7 mouse cellular contexts compared by ENCODE assay signal in the genomic region with DNA sequence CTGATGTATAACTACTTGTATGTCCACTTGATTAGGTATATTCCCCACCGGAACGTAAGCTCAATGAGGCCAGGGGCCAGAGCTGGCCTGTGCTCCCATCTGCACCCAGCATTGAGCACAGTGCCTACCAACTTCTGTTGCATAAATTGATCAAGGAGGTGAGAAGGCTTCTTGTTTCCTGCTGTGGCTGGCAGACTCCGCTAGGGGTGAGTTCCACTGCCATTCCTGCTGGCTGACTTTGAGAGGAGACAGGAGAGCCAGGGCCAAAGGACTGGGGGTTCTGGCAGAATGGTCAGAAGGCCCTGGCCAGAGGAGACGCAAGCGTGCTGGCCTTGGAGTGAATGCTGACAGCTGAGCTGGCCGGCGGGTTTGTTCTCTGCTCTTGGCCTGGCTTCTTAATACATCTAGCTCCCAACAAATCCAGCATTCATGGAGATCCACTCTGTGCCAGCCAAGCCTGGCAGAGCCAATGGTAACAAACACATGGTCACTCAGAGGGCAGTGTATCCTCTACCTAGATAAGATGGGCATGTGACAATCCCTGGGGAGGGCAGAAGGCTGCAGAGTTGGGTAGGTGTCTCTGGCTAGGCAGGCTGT. TPM values are rescaled to one million over a fixed set of nuclear protein-coding genes. Genes with fewer than 3 reads are reported as not detected.
A peak's percentile ranks its signal among the peaks of the same experiment; 100 is the strongest.
DNase-seq lines count a peak whose midpoint lies in the region.

No protein-coding gene starts in this region.

- peak; percentile 89 to 92 for DNase-seq in adrenal gland, adult (ENCODE audit: inconsistent age in 2 of 2, low spot score in 1 of 2)
- peak; percentile 73 for DNase-seq in adrenal gland, postnatal 25 days
- DNase-seq in gastrocnemius, adult 8-10 months (ENCODE audit: low spot score in 2 of 2) = peak; percentile 88 to 91
- peak; percentile 48 to 83 for DNase-seq in layer of hippocampus, adult 18-20 months (ENCODE audit: low spot score in 2 of 2)
- DNase-seq in lung, postnatal 25 days (ENCODE audit: low spot score) = peak; percentile 52
- DNase-seq in embryo, embryonic 11 days = no peak
- no peak for DNase-seq in yolk sac, embryonic 10.5 days (ENCODE audit: low spot score)

RNA-seq across cellular contexts. Expression of a gene that starts 13.1 kb away (rescaled TPM):
- total RNA-seq in adrenal gland, postnatal 25 days (2021) = 97.7 and 112 TPM in 2 replicates
- 100 to 1,000 TPM; 325 to 385 (median 343) TPM for total RNA-seq in gastrocnemius, adult 8-10 months (2022)
- total RNA-seq in layer of hippocampus, adult 18-20 months (2021) = 10 to 100 TPM; 40.3 to 47.0 TPM

RNA-seq across cellular contexts. Expression of a gene that starts 15.7 kb away (rescaled TPM):
- 3.8 and 4.0 TPM in 2 replicates for total RNA-seq in adrenal gland, postnatal 25 days (2021)
- total RNA-seq in gastrocnemius, adult 8-10 months (2022) = 1 to 10 TPM; 2.9 to 4.7 (median 3.2) TPM
- total RNA-seq in layer of hippocampus, adult 18-20 months (2021) = 1 to 10 TPM; 1.7 to 2.7 TPM

RNA-seq across cellular contexts. Expression of a gene that starts 47.8 kb away (rescaled TPM):
- total RNA-seq in adrenal gland, postnatal 25 days (2021) = 42.0 and 42.8 TPM in 2 replicates
- 10 to 100 TPM; 41.9 to 58.6 (median 47.2) TPM for total RNA-seq in gastrocnemius, adult 8-10 months (2022)
- 10 to 100 TPM; 15.9 to 16.1 TPM for total RNA-seq in layer of hippocampus, adult 18-20 months (2021)

Comparison
In these comparisons a context has a peak if more than half of its experiments do, and no peak if none do; other contexts are left out.
1. DNase-seq: peak in adrenal gland, adult (2 of 2), adrenal gland, postnatal 25 days (single experiment), gastrocnemius, adult 8-10 months (2 of 2), layer of hippocampus, adult 18-20 months (2 of 2) and lung, postnatal 25 days (single experiment); none in embryo, embryonic 11 days (single experiment) and yolk sac, embryonic 10.5 days (single experiment).